ENCODE assay signal across 8 mouse cellular contexts in genomic region chr12:85571312-85571711, GRCm38 (mm10). TPM values are rescaled to one million over a fixed set of nuclear protein-coding genes. Genes with fewer than 3 reads are reported as not detected.
A peak's percentile ranks its signal among the peaks of the same experiment; 100 is the strongest.
DNase-seq lines count a peak whose midpoint lies in the region; ATAC-seq and TF ChIP-seq lines count a peak whose summit lies in the region.

No protein-coding gene starts in this region.

- no peaks in the 10 kb centered on the region for H3K27me3 ChIP-seq in limb, embryonic 13.5 days
- no peaks in the 10 kb centered on the region for H3K27me3 ChIP-seq in limb, embryonic 10.5 days (ENCODE audit: low read depth, poor library complexity, severe bottlenecking)
- no peaks in the 10 kb centered on the region for H3K27me3 ChIP-seq in hindbrain, postnatal 0 days (ENCODE audit: insufficient read depth, low read length)
- H3K27me3 ChIP-seq in midbrain, postnatal 0 days (ENCODE audit: insufficient read depth, low read length) = no peaks in the 10 kb centered on the region

- WGBS in limb, embryonic 13.5 days = 59% methylated on average over 11 of the region's 11 CpGs
- 85% methylated on average over 11 of the region's 11 CpGs for WGBS in limb, embryonic 10.5 days
- 31% methylated on average over 11 of the region's 11 CpGs for WGBS in hindbrain, postnatal 0 days
- 68% methylated on average over 11 of the region's 11 CpGs for WGBS in midbrain, postnatal 0 days

- TF ChIP-seq CTCF in hindbrain, postnatal 0 days (IDR thresholded peaks at IDR 0.05; ENCODE audit: low read depth) = no peak
- no peak for TF ChIP-seq CTCF in midbrain, postnatal 0 days (IDR thresholded peaks at IDR 0.05)

- no peak overlapping the region for H3K27ac ChIP-seq in limb, embryonic 13.5 days
- H3K27ac ChIP-seq in limb, embryonic 10.5 days = no peak overlapping the region
- H3K27ac ChIP-seq in hindbrain, postnatal 0 days = peak overlapping the region; percentile 55; the same call in 1 of the 2 replicates
- no peak overlapping the region for H3K27ac ChIP-seq in midbrain, postnatal 0 days (ENCODE audit: low read depth, low read length)

- peak overlapping the region; percentile 47; the same call in 1 of the 2 replicates for H3K4me2 ChIP-seq in limb, embryonic 13.5 days (replicated peaks)
- no peak overlapping the region for H3K4me2 ChIP-seq in hindbrain, postnatal 0 days (ENCODE audit: low read depth, low read length)
- no peak overlapping the region for H3K4me2 ChIP-seq in midbrain, postnatal 0 days (ENCODE audit: low read depth, low read length, poor library complexity, severe bottlenecking)

- no peaks in the 10 kb centered on the region for H3K9me3 ChIP-seq in limb, embryonic 13.5 days
- no peaks in the 10 kb centered on the region for H3K9me3 ChIP-seq in limb, embryonic 10.5 days (replicated peaks)
- no peaks in the 10 kb centered on the region for H3K9me3 ChIP-seq in hindbrain, postnatal 0 days (ENCODE audit: low read length)
- H3K9me3 ChIP-seq in midbrain, postnatal 0 days (ENCODE audit: low read length) = no peaks in the 10 kb centered on the region

- H3K9ac ChIP-seq in limb, embryonic 13.5 days = no peak overlapping the region
- no peak overlapping the region for H3K9ac ChIP-seq in hindbrain, postnatal 0 days (replicated peaks; ENCODE audit: low read length)
- no peak overlapping the region for H3K9ac ChIP-seq in midbrain, postnatal 0 days (replicated peaks; ENCODE audit: low read length, poor library complexity, severe bottlenecking)

- ATAC-seq in limb, embryonic 13.5 days (ENCODE audit: low FRiP score, low read depth) = 0 out of 2 replicates have a peak, but pooled peaks have one; percentile 59
- ATAC-seq in frontal cortex, adult (ENCODE audit: low TSS enrichment) = peak; percentile 76
- ATAC-seq in hindbrain, postnatal 0 days = peak; percentile 41; the same call in 1 of the 2 replicates
- ATAC-seq in midbrain, postnatal 0 days (ENCODE audit: low FRiP score) = peak; percentile 50; the same call in 1 of the 2 replicates
- no peak for ATAC-seq in erythroblast, adult 5-6 weeks (replicated peaks; ENCODE audit: low FRiP score, poor library complexity, severe bottlenecking)

- no peak overlapping the region for H3K4me3 ChIP-seq in limb, embryonic 13.5 days
- H3K4me3 ChIP-seq in limb, embryonic 10.5 days = no peak overlapping the region
- no peak overlapping the region for H3K4me3 ChIP-seq in hindbrain, postnatal 0 days (ENCODE audit: low read length)
- H3K4me3 ChIP-seq in midbrain, postnatal 0 days (ENCODE audit: low read depth, low read length) = no peak overlapping the region

- no peaks in the 10 kb centered on the region for H3K36me3 ChIP-seq in limb, embryonic 13.5 days
- H3K36me3 ChIP-seq in limb, embryonic 10.5 days = no peaks in the 10 kb centered on the region
- H3K36me3 ChIP-seq in hindbrain, postnatal 0 days (ENCODE audit: insufficient read depth, low read length) = no peaks in the 10 kb centered on the region
- H3K36me3 ChIP-seq in midbrain, postnatal 0 days (ENCODE audit: insufficient read depth, low read length) = no peaks in the 10 kb centered on the region

- DNase-seq in limb, embryonic 10.5 days (ENCODE audit: low spot score) = no peak
- peak; percentile 57 for DNase-seq in adrenal gland, adult 2 months
- DNase-seq in hindbrain, postnatal 0 days (ENCODE audit: low spot score) = peak; percentile 66
- peak; percentile 69 for DNase-seq in midbrain, postnatal 0 days (ENCODE audit: low spot score)
- DNase-seq in kidney, postnatal 36 days = no peak

- peaks cover 35% of the 10 kb centered on the region for H3K4me1 ChIP-seq in limb, embryonic 13.5 days
- peaks cover 11% of the 10 kb centered on the region; the same call in 1 of the 2 replicates for H3K4me1 ChIP-seq in limb, embryonic 10.5 days
- H3K4me1 ChIP-seq in hindbrain, postnatal 0 days (ENCODE audit: insufficient read depth, low read length) = peaks cover 8% of the 10 kb centered on the region
- H3K4me1 ChIP-seq in midbrain, postnatal 0 days (ENCODE audit: insufficient read depth, low read length) = 0 out of 2 replicates have a peak, but pooled peaks cover 9% of the 10 kb centered on the region

RNA-seq across cellular contexts. Expression of gene Jdp2, which starts 27.5 kb away (rescaled TPM):
- 0.89 and 1.2 TPM in 2 replicates for polyA plus RNA-seq in limb, embryonic 13.5 days (2015; fragmentation: Nextera tagmentation; extraction: Ambion mirVana)
- not detected in 2 replicates for polyA plus RNA-seq in limb, embryonic 10.5 days (2016; fragmentation: Nextera tagmentation; extraction: Ambion mirVana)
- total RNA-seq in adrenal gland, adult 2 months (2021) = 10 to 100 TPM; 17.6 to 22.1 TPM
- polyA plus RNA-seq in adrenal gland, adult 2 months (2012; rRNA removed) = 16.3 and 16.9 TPM in 2 replicates
- 11.2 and 15.4 TPM in 2 replicates for total RNA-seq in hindbrain, postnatal 0 days (2014; rRNA removed)
- 0.68 and 0.89 TPM in 2 replicates for polyA plus RNA-seq in hindbrain, postnatal 0 days (2015; fragmentation: Nextera tagmentation; extraction: Ambion mirVana)
- total RNA-seq in midbrain, postnatal 0 days (2014; rRNA removed) = 15.8 and 18.4 TPM in 2 replicates
- polyA plus RNA-seq in midbrain, postnatal 0 days (2015; fragmentation: Nextera tagmentation; extraction: Ambion mirVana) = 0.56 and 1.0 TPM in 2 replicates
- 12.7 and 14.6 TPM in 2 replicates for total RNA-seq in erythroblast, adult 5-6 weeks (2015; ENCODE audit: low replicate concordance)
- total RNA-seq in erythroblast, adult 5-6 weeks (2017; ENCODE audit: low replicate concordance) = 12.4 and 13.7 TPM in 2 replicates

Comparison
In these comparisons a context has a peak if more than half of its experiments do, and no peak if none do; other contexts are left out.
1. DNase-seq: peak in adrenal gland, adult 2 months (single experiment), hindbrain, postnatal 0 days (single experiment) and midbrain, postnatal 0 days (single experiment); none in limb, embryonic 10.5 days (single experiment) and kidney, postnatal 36 days (0 of 2).